Mouse (Mus musculus) central nervous system, embryonic 18 days (tissue): Measurements from ENCODE around the gene Eno4. TPM values are rescaled to one million over a fixed set of nuclear protein-coding genes. Genes with fewer than 3 reads are reported as not detected.

Experiments used
- polyA plus RNA-seq: library from polyadenylated mRNA; depleted of rRNA; stranded (reverse); fragments of >200 nt; gene quantifications from 2 replicates; pipeline ENCODE4 v1.2.3, GENCODE M21; 2012; rRNA removed

Eno4 gene
- polyA plus RNA-seq = 1.4 and 1.6 TPM in 2 replicates

DNA sequence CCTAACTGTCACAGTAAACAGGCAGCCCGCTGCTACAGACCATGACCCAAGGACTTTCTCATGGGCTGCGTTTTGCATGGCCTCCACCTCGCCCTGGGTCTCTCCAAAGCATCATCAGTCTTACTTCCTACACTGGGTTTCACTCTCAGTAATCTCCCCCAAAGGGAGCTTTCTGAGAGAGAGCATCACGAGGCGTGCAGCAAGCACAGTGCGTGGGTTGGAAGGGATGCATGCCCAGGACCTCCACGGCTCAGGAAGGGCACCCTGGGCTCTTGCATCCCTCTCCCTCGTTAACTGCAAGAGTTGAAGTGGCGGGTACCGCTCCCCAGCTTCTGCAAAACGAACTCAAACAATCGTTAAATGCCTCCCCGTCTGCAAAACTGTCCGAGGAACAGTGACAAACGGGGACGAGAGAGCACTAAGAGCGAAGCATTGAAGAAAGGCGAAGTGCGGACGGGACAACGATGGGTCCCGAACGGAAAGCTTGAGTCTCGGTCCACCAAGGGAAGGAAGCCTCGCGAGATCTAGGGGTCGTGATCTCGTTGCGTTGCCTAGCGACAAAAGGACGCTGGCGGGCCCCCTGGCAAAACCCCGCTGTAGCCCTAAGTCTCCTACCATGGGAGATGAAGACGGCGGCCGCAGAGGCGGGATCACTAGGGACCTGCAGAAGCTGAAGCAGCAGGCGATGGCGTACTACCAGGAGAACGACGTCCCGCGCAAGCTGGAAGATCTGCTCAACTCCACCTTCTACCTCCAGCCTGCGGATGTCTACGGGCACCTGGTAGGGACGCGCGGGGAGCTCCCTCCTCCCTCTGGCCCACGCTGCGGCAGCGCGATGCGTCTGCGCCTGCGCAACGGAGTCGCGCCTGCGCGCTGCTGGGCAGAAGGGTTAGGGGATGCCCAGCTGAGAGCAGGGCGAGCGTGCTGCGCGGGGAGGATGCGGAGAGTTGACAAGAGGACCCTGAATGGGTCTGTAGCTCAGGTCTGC is at the start of gene Eno4, which contains the start of gene Hspa12a:
Gene Eno4, plus strand, starts transcription at position 585 of the 988 bp plus-strand sequence.
Gene Hspa12a, minus strand, starts transcription at position 814 of the 988 bp plus-strand sequence.

Other genes with a start within 250 kb of the Eno4 start
- gene Pnliprp1, start 214.5 kb upstream of the Eno4 start, polyA plus RNA-seq = 0.31 and 0.35 TPM in 2 replicates
- gene Pnliprp2, start 183.7 kb upstream of the Eno4 start, polyA plus RNA-seq = 0.12 and 0.18 TPM in 2 replicates
- 0.13 TPM in 1 of 2 replicates, not detected in the other for gene 1700019N19Rik, start 149.0 kb upstream of the Eno4 start, polyA plus RNA-seq
- 84.6 and 90.2 TPM in 2 replicates for gene Hspa12a, start 229 bp downstream of the Eno4 start, polyA plus RNA-seq
- gene Shtn1, start 132.7 kb downstream of the Eno4 start, polyA plus RNA-seq = 113 TPM in 2 replicates
- gene Vax1, start 226.6 kb downstream of the Eno4 start, polyA plus RNA-seq = 6.2 and 6.4 TPM in 2 replicates